Mouse (Mus musculus): ENCODE measurements around the gene Mrgprb1.
"Not testable (repeated sequence)": the region's sequence is repeated elsewhere in the genome, so short reads cannot be mapped to it uniquely, and the experiment has no call there.

Gene Mrgprb1

GRCm38 (mm10) chr7:48456242-48456641, at the start of gene Mrgprb1:
Gene Mrgprb1 (minus strand): TSS chr7:48456342.
- no peak for DNase-seq (ENCODE audit: low spot score)

GRCm38 (mm10) chr7:48499221-48499620, 43.1 kb upstream of the Mrgprb1 start, which contains the start of gene Mrgprx2:
Gene Mrgprx2 (minus strand): TSS chr7:48499321.
- DNase-seq (ENCODE audit: low spot score), result no peak

GRCm38 (mm10) chr7:48436581-48436980, 19.6 kb downstream of the Mrgprb1 start:
- no peak for DNase-seq (ENCODE audit: low spot score)

- not testable (repeated sequence) for DNase-seq (ENCODE audit: low spot score)
Measured at GRCm38 (mm10) chr7:48435936-48436335, 20.2 kb downstream of the Mrgprb1 start.
